Mouse (Mus musculus) brain, embryonic 14.5 days (tissue): Measurements from ENCODE around the gene Ralgapb. TPM values are rescaled to one million over a fixed set of nuclear protein-coding genes. Genes with fewer than 3 reads are reported as not detected.

Experiments
- DNase-seq: peaks from one replicate; pipeline ENCODE4 v3.0.0-alpha.2; 2011; ENCODE audit warnings: low read depth
- CTCF ChIP-seq: fragments of 200-500 bp; IDR thresholded peaks from 2 replicates; pipeline ENCODE4 v1.5.1; 2012; ENCODE audit warnings: inconsistent platforms, mild to moderate bottlenecking, moderate library complexity, borderline replicate concordance; ENCODE audit not compliant: insufficient read depth, insufficient read length; ENCODE audit errors: extremely low read depth
- POLR2A ChIP-seq: fragments of 200-500 bp; IDR thresholded peaks from 2 replicates; pipeline ENCODE4 v1.6.1; 2012; ENCODE audit warnings: mild to moderate bottlenecking, inconsistent platforms, borderline replicate concordance; ENCODE audit not compliant: poor library complexity, insufficient read depth, insufficient read length, severe bottlenecking; ENCODE audit errors: extremely low read depth
- polyA plus RNA-seq: library from polyadenylated mRNA; depleted of rRNA; stranded (reverse); fragments of >200 nt; gene quantifications from 2 replicates; pipeline ENCODE4 v1.2.3, GENCODE M21; 2012; rRNA removed

The Ralgapb gene
- polyA plus RNA-seq, 1 experiment = 44.4 TPM

- no peak for DNase-seq
- no peak for TF ChIP-seq CTCF
- no peak for TF ChIP-seq POLR2A
Observed at GRCm38 (mm10) chr2:158519800-158520199, 110.2 kb downstream of the Ralgapb start.

GRCm38 (mm10) chr2:158523060-158523459, 113.4 kb downstream of the Ralgapb start:
- TF ChIP-seq POLR2A (no peak), CTCF (no peak)
- DNase-seq = no peak

- TF ChIP-seq CTCF (no peak), POLR2A (no peak)
- peak; percentile 87 for DNase-seq
Observed at GRCm38 (mm10) chr2:158524129-158524860, 114.6 kb downstream of the Ralgapb start.

GRCm38 (mm10) chr2:158534090-158534489, 124.4 kb downstream of the Ralgapb start:
- peak; percentile 86 for DNase-seq
- TF ChIP-seq CTCF (peak; percentile 87), POLR2A (no peak)

GRCm38 (mm10) chr2:158534559-158534958, 124.9 kb downstream of the Ralgapb start:
- no peak for TF ChIP-seq POLR2A
- no peak for TF ChIP-seq CTCF
- no peak for DNase-seq

GRCm38 (mm10) chr2:158539433-158540305, 130.0 kb downstream of the Ralgapb start:
- no peak for TF ChIP-seq CTCF
- TF ChIP-seq POLR2A = peak; percentile 25; the same call in 1 of the 2 replicates
- DNase-seq = peak; percentile 73

GRCm38 (mm10) chr2:158541286-158541685, 131.6 kb downstream of the Ralgapb start:
- DNase-seq = peak; percentile 35
- no peak for TF ChIP-seq CTCF
- no peak for TF ChIP-seq POLR2A

GRCm38 (mm10) chr2:158545266-158545665, 135.6 kb downstream of the Ralgapb start:
- no peak for DNase-seq
- TF ChIP-seq CTCF (no peak), POLR2A (no peak)

- DNase-seq = peak; percentile 88
- peak; percentile 95 for TF ChIP-seq CTCF
- no peak for TF ChIP-seq POLR2A
Observed at GRCm38 (mm10) chr2:158546751-158547150, 137.1 kb downstream of the Ralgapb start.

Other genes with a start within 250 kb of the Ralgapb start
- 3.5 and 3.7 TPM in 2 replicates for gene D630003M21Rik, start 180.6 kb upstream of the Ralgapb start, polyA plus RNA-seq
- not detected in 2 replicates for gene Bpi, start 151.8 kb upstream of the Ralgapb start, polyA plus RNA-seq
- 4.0 and 4.3 TPM in 2 replicates for gene Lbp, start 103.4 kb upstream of the Ralgapb start, polyA plus RNA-seq
- gene Snhg11, start 34.2 kb upstream of the Ralgapb start, polyA plus RNA-seq = 496 and 652 TPM in 2 replicates
- gene Adig, start 92.8 kb downstream of the Ralgapb start, polyA plus RNA-seq = 0.86 TPM in 1 of 2 replicates, not detected in the other
- gene Arhgap40, start 102.9 kb downstream of the Ralgapb start, polyA plus RNA-seq = 0.97 and 1.1 TPM in 2 replicates
- 78.4 and 93.9 TPM in 2 replicates for gene Slc32a1, start 200.9 kb downstream of the Ralgapb start, polyA plus RNA-seq
- 11.9 and 14.0 TPM in 2 replicates for gene Actr5, start 215.0 kb downstream of the Ralgapb start, polyA plus RNA-seq